Mouse (Mus musculus): ENCODE measurements around the gene Fbxo40.

The Fbxo40 gene

GRCm38 (mm10) chr16:36921980-36922379 lies 68.3 kb downstream of the Fbxo40 start:
- DNase-seq (ENCODE audit: low spot score in 2 of 2), result no peak

GRCm38 (mm10) chr16:36921067-36921613 lies 69.1 kb downstream of the Fbxo40 start:
- DNase-seq (ENCODE audit: low spot score in 2 of 2), result no peak

GRCm38 (mm10) chr16:36920410-36920809 lies 69.9 kb downstream of the Fbxo40 start:
- DNase-seq (ENCODE audit: low spot score in 2 of 2), result no peak

- DNase-seq (ENCODE audit: low spot score in 2 of 2), result no peak
These were observed 71.8 kb downstream of the Fbxo40 start for GRCm38 (mm10) chr16:36918505-36918904.

GRCm38 (mm10) chr16:36914195-36914594 lies 76.1 kb downstream of the Fbxo40 start:
- no peak for DNase-seq (ENCODE audit: low spot score in 2 of 2)

Data from heart, adult 9 months (tissue).